Mouse (Mus musculus) intestine, embryonic 15.5 days (tissue): ENCODE measurements around the gene Sptb. TPM values are rescaled to one million over a fixed set of nuclear protein-coding genes. Genes with fewer than 3 reads are reported as not detected.

Experiments used
- ATAC-seq: fragments of 200-750 bp; cut with Nextera tagmentation; 2 replicates; pipeline ENCODE4 v1.8.0; 2017; ENCODE audit warnings: moderate TSS enrichment, moderate library complexity
- H3K27ac ChIP-seq: fragments of 300-500 bp; sonication (generic); 2 replicates; pipeline ENCODE4 v1.5.1; 2015; ENCODE audit warnings: mild to moderate bottlenecking, inconsistent platforms
- H3K27me3 ChIP-seq: fragments of 300-500 bp; sonication (generic); replicated peaks from 2 replicates; pipeline ENCODE4 v1.6.1; 2015; ENCODE audit warnings: inconsistent platforms
- H3K36me3 ChIP-seq: fragments of 300-500 bp; sonication (generic); 2 replicates; pipeline ENCODE4 v1.6.1; 2015; ENCODE audit warnings: inconsistent platforms
- H3K4me1 ChIP-seq: fragments of 300-500 bp; sonication (generic); replicated peaks from 2 replicates; pipeline ENCODE4 v1.6.1; 2015; ENCODE audit warnings: inconsistent platforms
- H3K4me2 ChIP-seq: fragments of 300-500 bp; sonication (generic); replicated peaks from 2 replicates; pipeline ENCODE4 v1.6.1; 2015; ENCODE audit warnings: mild to moderate bottlenecking, inconsistent platforms
- H3K4me3 ChIP-seq: fragments of 300-500 bp; sonication (generic); replicated peaks from 2 replicates; pipeline ENCODE4 v1.5.1; 2015; ENCODE audit warnings: inconsistent platforms
- H3K9ac ChIP-seq: fragments of 300-500 bp; sonication (generic); 2 replicates; pipeline ENCODE4 v1.6.1; 2015; ENCODE audit warnings: inconsistent platforms
- H3K9me3 ChIP-seq: fragments of 300-500 bp; sonication (generic); 2 replicates; pipeline ENCODE4 v1.6.1; 2016; ENCODE audit warnings: inconsistent platforms
- WGBS: fragments of 180-500 bp; shearing (Covaris S2); methylation state at CpG from one replicate; pipeline ENCODE4 v1.1.7; 2015; 5-methylcytosine and 5-hydroxymethylcytosine counted together
- polyA plus RNA-seq: library from polyadenylated mRNA; unstranded; fragments of >200 nt; fragmentation: Nextera tagmentation; extraction: Ambion mirVana; gene quantifications from 2 replicates; pipeline ENCODE4 v1.2.1, GENCODE M21; 2015

The Sptb gene
- polyA plus RNA-seq, 1 experiment from 2014 or later = 1.3 TPM

GRCm38 (mm10) chr12:76596292-76597023, 113.9 kb downstream of the Sptb start:
- Histone ChIP-seq H3K4me1 (peaks cover 21% of the 10 kb centered on the region), H3K9ac (no peak overlapping the region), H3K36me3 (no peaks in the 10 kb centered on the region), H3K4me2 (no peak overlapping the region), H3K4me3 (no peak overlapping the region), H3K27ac (no peak overlapping the region), H3K9me3 (no peaks in the 10 kb centered on the region), H3K27me3 (no peaks in the 10 kb centered on the region)
- ATAC-seq = peak; percentile 40; the same call in 1 of the 2 replicates
- WGBS = 55% methylated on average over 15 of the region's 15 CpGs

GRCm38 (mm10) chr12:76595830-76596229, 114.5 kb downstream of the Sptb start:
- no peak overlapping the region for H3K27ac ChIP-seq
- no peak overlapping the region for H3K4me3 ChIP-seq
- ATAC-seq = no peak
- 79% methylated on average over 2 of the region's 2 CpGs for WGBS
- H3K36me3 ChIP-seq = no peaks in the 10 kb centered on the region
- no peaks in the 10 kb centered on the region for H3K9me3 ChIP-seq
- no peaks in the 10 kb centered on the region for H3K27me3 ChIP-seq
- H3K4me1 ChIP-seq = peaks cover 21% of the 10 kb centered on the region
- H3K9ac ChIP-seq = no peak overlapping the region
- no peak overlapping the region for H3K4me2 ChIP-seq

- Histone ChIP-seq H3K4me3 (no peak overlapping the region), H3K27ac (peak overlapping the region; percentile 42; the same call in 1 of the 2 replicates), H3K27me3 (no peaks in the 10 kb centered on the region), H3K9ac (no peak overlapping the region), H3K4me1 (peaks cover 21% of the 10 kb centered on the region), H3K36me3 (no peaks in the 10 kb centered on the region), H3K9me3 (no peaks in the 10 kb centered on the region), H3K4me2 (no peak overlapping the region)
- WGBS = 67% methylated on average over 3 of the region's 3 CpGs
- no peak for ATAC-seq
Observed at GRCm38 (mm10) chr12:76594556-76594955, 115.8 kb downstream of the Sptb start.

GRCm38 (mm10) chr12:76593839-76594322, 116.5 kb downstream of the Sptb start:
- H3K36me3 ChIP-seq = no peaks in the 10 kb centered on the region
- peak; percentile 74 for ATAC-seq
- H3K4me2 ChIP-seq = no peak overlapping the region
- peaks cover 24% of the 10 kb centered on the region for H3K4me1 ChIP-seq
- no peak overlapping the region for H3K9ac ChIP-seq
- H3K9me3 ChIP-seq = no peaks in the 10 kb centered on the region
- 14% methylated on average over 7 of the region's 7 CpGs for WGBS
- peak overlapping the region; percentile 42; the same call in 1 of the 2 replicates for H3K27ac ChIP-seq
- H3K27me3 ChIP-seq = no peaks in the 10 kb centered on the region
- no peak overlapping the region for H3K4me3 ChIP-seq

- no peak overlapping the region for H3K27ac ChIP-seq
- 83% methylated on average over 6 of the region's 6 CpGs for WGBS
- no peak overlapping the region for H3K4me2 ChIP-seq
- no peak overlapping the region for H3K4me3 ChIP-seq
- no peak overlapping the region for H3K9ac ChIP-seq
- peaks cover 21% of the 10 kb centered on the region for H3K4me1 ChIP-seq
- no peaks in the 10 kb centered on the region for H3K27me3 ChIP-seq
- no peaks in the 10 kb centered on the region for H3K9me3 ChIP-seq
- no peaks in the 10 kb centered on the region for H3K36me3 ChIP-seq
- no peak for ATAC-seq
Observed at GRCm38 (mm10) chr12:76593254-76593653, 117.1 kb downstream of the Sptb start.

- Histone ChIP-seq H3K9me3 (no peaks in the 10 kb centered on the region), H3K9ac (no peak overlapping the region), H3K27ac (no peak overlapping the region), H3K27me3 (no peaks in the 10 kb centered on the region), H3K4me1 (peaks cover 14% of the 10 kb centered on the region), H3K4me2 (no peak overlapping the region), H3K4me3 (no peak overlapping the region), H3K36me3 (no peaks in the 10 kb centered on the region)
- no peak for ATAC-seq
- 53% methylated on average over 1 of the region's 1 CpGs for WGBS
Observed at GRCm38 (mm10) chr12:76592213-76592612, 118.1 kb downstream of the Sptb start.

GRCm38 (mm10) chr12:76591037-76591436, 119.3 kb downstream of the Sptb start:
- Histone ChIP-seq H3K9ac (no peak overlapping the region), H3K27ac (no peak overlapping the region), H3K4me2 (no peak overlapping the region), H3K4me1 (peaks cover 14% of the 10 kb centered on the region), H3K4me3 (no peak overlapping the region), H3K27me3 (no peaks in the 10 kb centered on the region), H3K36me3 (no peaks in the 10 kb centered on the region), H3K9me3 (no peaks in the 10 kb centered on the region)
- 82% methylated on average over 3 of the region's 3 CpGs for WGBS
- no peak for ATAC-seq

- H3K4me2 ChIP-seq = no peak overlapping the region
- peaks cover 14% of the 10 kb centered on the region for H3K4me1 ChIP-seq
- H3K4me3 ChIP-seq = no peak overlapping the region
- H3K27ac ChIP-seq = 0 out of 2 replicates have a peak overlapping the region, but pooled peaks have one; percentile 4
- WGBS = 30% methylated on average over 6 of the region's 6 CpGs
- no peaks in the 10 kb centered on the region for H3K27me3 ChIP-seq
- H3K36me3 ChIP-seq = no peaks in the 10 kb centered on the region
- H3K9me3 ChIP-seq = no peaks in the 10 kb centered on the region
- no peak overlapping the region for H3K9ac ChIP-seq
- ATAC-seq = no peak
Observed at GRCm38 (mm10) chr12:76589531-76589930, 120.8 kb downstream of the Sptb start.

GRCm38 (mm10) chr12:76587357-76587756, 123.0 kb downstream of the Sptb start:
- H3K4me2 ChIP-seq = no peak overlapping the region
- no peak for ATAC-seq
- no peaks in the 10 kb centered on the region for H3K9me3 ChIP-seq
- H3K4me3 ChIP-seq = no peak overlapping the region
- H3K4me1 ChIP-seq = peaks cover 10% of the 10 kb centered on the region; the same call in 1 of the 2 replicates
- H3K27ac ChIP-seq = no peak overlapping the region
- H3K36me3 ChIP-seq = no peaks in the 10 kb centered on the region
- H3K9ac ChIP-seq = no peak overlapping the region
- WGBS = 74% methylated on average over 11 of the region's 11 CpGs
- no peaks in the 10 kb centered on the region for H3K27me3 ChIP-seq

GRCm38 (mm10) chr12:76585028-76585427, 125.3 kb downstream of the Sptb start:
- Histone ChIP-seq H3K36me3 (no peaks in the 10 kb centered on the region), H3K27ac (no peak overlapping the region), H3K9me3 (no peaks in the 10 kb centered on the region), H3K9ac (no peak overlapping the region), H3K4me3 (no peak overlapping the region), H3K4me1 (peaks cover 11% of the 10 kb centered on the region; the same call in 1 of the 2 replicates), H3K4me2 (no peak overlapping the region), H3K27me3 (no peaks in the 10 kb centered on the region)
- no peak for ATAC-seq

- ATAC-seq = no peak
- H3K4me3 ChIP-seq = no peak overlapping the region
- no peak overlapping the region for H3K4me2 ChIP-seq
- H3K9ac ChIP-seq = no peak overlapping the region
- no peak overlapping the region for H3K27ac ChIP-seq
- H3K27me3 ChIP-seq = no peaks in the 10 kb centered on the region
- no peaks in the 10 kb centered on the region for H3K9me3 ChIP-seq
- 90% methylated on average over 7 of the region's 7 CpGs for WGBS
- no peaks in the 10 kb centered on the region for H3K36me3 ChIP-seq
- peaks cover 8% of the 10 kb centered on the region; the same call in 1 of the 2 replicates for H3K4me1 ChIP-seq
Observed at GRCm38 (mm10) chr12:76583454-76583853, 126.9 kb downstream of the Sptb start.

GRCm38 (mm10) chr12:76582841-76583240, 127.5 kb downstream of the Sptb start:
- Histone ChIP-seq H3K4me3 (no peak overlapping the region), H3K27me3 (no peaks in the 10 kb centered on the region), H3K4me2 (0 out of 2 replicates have a peak overlapping the region, but pooled peaks have one; percentile 9), H3K9me3 (no peaks in the 10 kb centered on the region), H3K9ac (no peak overlapping the region), H3K36me3 (no peaks in the 10 kb centered on the region), H3K27ac (no peak overlapping the region), H3K4me1 (peaks cover 13% of the 10 kb centered on the region)
- peak; percentile 42; the same call in 1 of the 2 replicates for ATAC-seq
- WGBS = 19% methylated on average over 6 of the region's 6 CpGs

- Histone ChIP-seq H3K27ac (no peak overlapping the region), H3K4me1 (peaks cover 17% of the 10 kb centered on the region), H3K9me3 (no peaks in the 10 kb centered on the region), H3K27me3 (no peaks in the 10 kb centered on the region), H3K9ac (no peak overlapping the region), H3K4me2 (no peak overlapping the region), H3K36me3 (peaks cover 7% of the 10 kb centered on the region; the same call in 1 of the 2 replicates), H3K4me3 (no peak overlapping the region)
- ATAC-seq = no peak
- WGBS = 76% methylated on average over 3 of the region's 3 CpGs
Observed at GRCm38 (mm10) chr12:76582139-76582538, 128.2 kb downstream of the Sptb start.
